Mouse (Mus musculus) adipose tissue, adult 10 weeks (tissue): ENCODE results near the gene Tm9sf1. TPM values are rescaled to one million over a fixed set of nuclear protein-coding genes. Genes with fewer than 3 reads are reported as not detected.

ENCODE experiments used
- polyA plus RNA-seq: library from polyadenylated mRNA; stranded (reverse); fragments of 350-450 nt; fragmentation: Illumina TruSeq; extraction: RNeasy Lipid Tissue Mini Kit (QIAGEN cat#74804); gene quantifications from one replicate; pipeline ENCODE4 v1.2.3, GENCODE M21; 2014; ENCODE audit warnings: low read depth, low replicate concordance

Tm9sf1 gene
- 96.9 TPM for polyA plus RNA-seq

GRCm38 (mm10) chr14:55643060-55643907, at the start of gene Tm9sf1:
Tm9sf1 (minus strand) TSS chr14:55643806.

GRCm38 (mm10) chr14:55681160-55682117, 37.8 kb upstream of the Tm9sf1 start, which contains the start of gene Tinf2:
Tinf2 (minus strand) TSS chr14:55681820.

GRCm38 (mm10) chr14:55671833-55672740, 28.5 kb upstream of the Tm9sf1 start, which contains the start of the genes Gmpr2 and Nedd8:
Gmpr2 (plus strand) TSS chr14:55671941.
Nedd8 (minus strand) TSS chr14:55672124.

GRCm38 (mm10) chr14:55659960-55660573, 16.5 kb upstream of the Tm9sf1 start, which contains the start of gene Mdp1:
Mdp1 (minus strand) TSS chr14:55660508.

GRCm38 (mm10) chr14:55649884-55650283, 6.3 kb upstream of the Tm9sf1 start, which contains the start of gene Tssk4:
Tssk4 (plus strand) TSS chr14:55650184.

GRCm38 (mm10) chr14:55637795-55638194, 5.8 kb downstream of the Tm9sf1 start, which contains the start of gene Gm49378:
Gm49378 (minus strand) TSS chr14:55637895.

GRCm38 (mm10) chr14:55635523-55636007, 8.0 kb downstream of the Tm9sf1 start, which contains the start of gene Ipo4:
Ipo4 (minus strand) TSS chr14:55635957.

GRCm38 (mm10) chr14:55617822-55618221, 25.8 kb downstream of the Tm9sf1 start, which contains the start of gene Rec8:
Rec8 (plus strand) TSS chr14:55618037.

GRCm38 (mm10) chr14:55603271-55603632, 40.4 kb downstream of the Tm9sf1 start, which contains the start of gene Irf9:
Irf9 (plus strand) TSS chr14:55603571.

GRCm38 (mm10) chr14:55591331-55591891, 52.2 kb downstream of the Tm9sf1 start, which contains the start of gene Rnf31:
Rnf31 (plus strand) TSS chr14:55591708.

GRCm38 (mm10) chr14:55590748-55591330, 52.8 kb downstream of the Tm9sf1 start, which contains the start of gene Psme2:
Psme2 (minus strand) TSS chr14:55591113.

Other genes with a start within 250 kb of the Tm9sf1 start
- 82.3 TPM for gene Dhrs4, start 165.0 kb downstream of the Tm9sf1 start, polyA plus RNA-seq
- 0.93 TPM for gene Carmil3, start 153.2 kb downstream of the Tm9sf1 start, polyA plus RNA-seq
- not detected for gene Cpne6, start 133.4 kb downstream of the Tm9sf1 start, polyA plus RNA-seq
- not detected for gene Nrl, start 118.8 kb downstream of the Tm9sf1 start, polyA plus RNA-seq
- 33.9 TPM for gene Pck2, start 103.5 kb downstream of the Tm9sf1 start, polyA plus RNA-seq
- 139 TPM for gene Dcaf11, start 83.8 kb downstream of the Tm9sf1 start, polyA plus RNA-seq
- gene A730061H03Rik, start 83.4 kb downstream of the Tm9sf1 start, polyA plus RNA-seq = 1.9 TPM
- gene Fitm1, start 68.2 kb downstream of the Tm9sf1 start, polyA plus RNA-seq = 0.46 TPM
- 110 TPM for gene Psme1, start 65.7 kb downstream of the Tm9sf1 start, polyA plus RNA-seq
- gene Emc9, start 58.5 kb downstream of the Tm9sf1 start, polyA plus RNA-seq = 40.1 TPM
- 153 TPM for gene Psme2, start 52.7 kb downstream of the Tm9sf1 start, polyA plus RNA-seq
- gene Rnf31, start 52.1 kb downstream of the Tm9sf1 start, polyA plus RNA-seq = 20.2 TPM
- 46.8 TPM for gene Irf9, start 40.2 kb downstream of the Tm9sf1 start, polyA plus RNA-seq
- gene Rec8, start 25.8 kb downstream of the Tm9sf1 start, polyA plus RNA-seq = 25.8 TPM
- gene Ipo4, start 7.8 kb downstream of the Tm9sf1 start, polyA plus RNA-seq = 45.8 TPM
- 0.86 TPM for gene Gm49378, start 5.9 kb downstream of the Tm9sf1 start, polyA plus RNA-seq
- 5.4 TPM for gene Tssk4, start 6.4 kb upstream of the Tm9sf1 start, polyA plus RNA-seq
- 46.3 TPM for gene Mdp1, start 16.7 kb upstream of the Tm9sf1 start, polyA plus RNA-seq
- 25.4 TPM for gene Gmpr2, start 28.1 kb upstream of the Tm9sf1 start, polyA plus RNA-seq
- 186 TPM for gene Nedd8, start 28.3 kb upstream of the Tm9sf1 start, polyA plus RNA-seq
- gene Tinf2, start 38.0 kb upstream of the Tm9sf1 start, polyA plus RNA-seq = 14.4 TPM
- gene Tgm1, start 70.1 kb upstream of the Tm9sf1 start, polyA plus RNA-seq = 2.5 TPM
- 28.8 TPM for gene Rabggta, start 78.5 kb upstream of the Tm9sf1 start, polyA plus RNA-seq
- 77.8 TPM for gene Dhrs1, start 101.9 kb upstream of the Tm9sf1 start, polyA plus RNA-seq
- gene Nop9, start 101.9 kb upstream of the Tm9sf1 start, polyA plus RNA-seq = 15.5 TPM
- gene Cideb, start 114.7 kb upstream of the Tm9sf1 start, polyA plus RNA-seq = 5.3 TPM
- gene Ltb4r2, start 117.6 kb upstream of the Tm9sf1 start, polyA plus RNA-seq = 0.77 TPM
- gene Ltb4r1, start 122.2 kb upstream of the Tm9sf1 start, polyA plus RNA-seq = 2.9 TPM
- 9.6 TPM for gene Adcy4, start 140.3 kb upstream of the Tm9sf1 start, polyA plus RNA-seq
- gene Ripk3, start 145.1 kb upstream of the Tm9sf1 start, polyA plus RNA-seq = 3.7 TPM
- gene Nfatc4, start 179.3 kb upstream of the Tm9sf1 start, polyA plus RNA-seq = 8.8 TPM
- 4.7 TPM for gene Nynrin, start 210.2 kb upstream of the Tm9sf1 start, polyA plus RNA-seq
- gene Cbln3, start 240.6 kb upstream of the Tm9sf1 start, polyA plus RNA-seq = 0.21 TPM
- 19.3 TPM for gene Khnyn, start 241.1 kb upstream of the Tm9sf1 start, polyA plus RNA-seq